Mouse (Mus musculus): ENCODE measurements at regions not wholly inside any gene's neighbourhood (a gene's known extent, or its start where the extent isn't known, plus 50 kb on each side); places are given as distances from the start of the nearest gene placed in this dataset.

DNA sequence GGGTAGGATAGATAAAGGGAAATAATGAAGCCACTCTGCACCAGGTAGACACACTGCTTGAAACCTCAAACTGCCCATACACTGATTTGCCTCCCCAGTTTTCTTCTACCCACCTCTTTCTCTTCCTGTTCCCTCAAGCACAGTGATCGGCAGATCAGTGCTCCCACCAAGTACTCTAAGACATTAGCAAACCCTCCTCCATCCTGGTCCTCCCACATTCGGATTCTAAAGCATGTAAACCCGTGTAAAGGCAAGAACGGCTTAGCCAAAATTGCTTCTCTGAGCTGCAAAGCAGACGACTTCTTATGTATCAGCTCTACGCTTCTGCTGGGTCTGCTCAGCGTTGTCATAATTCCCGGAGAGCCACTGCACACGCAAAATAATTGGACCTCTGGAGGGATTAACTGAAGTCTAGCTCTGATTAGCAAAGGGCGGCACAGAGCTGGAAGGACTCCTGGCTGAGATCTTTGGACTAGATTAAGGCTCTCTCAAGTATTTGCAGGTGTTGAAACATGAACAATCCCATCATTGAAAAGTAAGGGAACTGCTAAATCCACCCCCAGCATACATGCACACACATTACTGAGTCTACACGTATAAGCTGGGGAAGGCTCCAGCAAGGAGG is 67.2 kb downstream of the Mtx3 start:
- no peaks in the 10 kb centered on the region for H3K9me3 ChIP-seq (replicated peaks; ENCODE audit: control insufficient read depth, low read length)
- ATAC-seq (replicated peaks; ENCODE audit: insufficient number of reproducible peaks, low FRiP score, low TSS enrichment), result no peak
- WGBS (ENCODE audit: insufficient replicate concordance), result 81% methylated on average over 11 of the region's 11 CpGs
- H3K27ac ChIP-seq (ENCODE audit: low read depth, low read length), result no peak overlapping the region
- peaks cover 15% of the 10 kb centered on the region for H3K4me1 ChIP-seq (ENCODE audit: control insufficient read depth, insufficient read depth, low read length)
- no peaks in the 10 kb centered on the region for H3K27me3 ChIP-seq (ENCODE audit: control insufficient read depth, insufficient read depth, low read length)
- no peak overlapping the region for H3K4me2 ChIP-seq
- no peak overlapping the region for H3K9ac ChIP-seq (ENCODE audit: low read depth, low read length)
- H3K36me3 ChIP-seq (ENCODE audit: control insufficient read depth, insufficient read depth, low read length), result no peaks in the 10 kb centered on the region
- no peak overlapping the region for H3K4me3 ChIP-seq (ENCODE audit: low read depth, low read length)

GRCm38 (mm10) chr13:92912661-92913060 is 68.1 kb downstream of the Mtx3 start:
- 59% methylated on average over 2 of the region's 2 CpGs for WGBS (ENCODE audit: insufficient replicate concordance)
- H3K4me1 ChIP-seq (ENCODE audit: control insufficient read depth, insufficient read depth, low read length), result peaks cover 7% of the 10 kb centered on the region
- H3K27me3 ChIP-seq (ENCODE audit: control insufficient read depth, insufficient read depth, low read length), result no peaks in the 10 kb centered on the region
- no peaks in the 10 kb centered on the region for H3K36me3 ChIP-seq (ENCODE audit: control insufficient read depth, insufficient read depth, low read length)
- no peak overlapping the region for H3K4me2 ChIP-seq
- no peak overlapping the region for H3K4me3 ChIP-seq (ENCODE audit: low read depth, low read length)
- no peak for ATAC-seq (replicated peaks; ENCODE audit: insufficient number of reproducible peaks, low FRiP score, low TSS enrichment)
- H3K9me3 ChIP-seq (replicated peaks; ENCODE audit: control insufficient read depth, low read length), result no peaks in the 10 kb centered on the region
- no peak overlapping the region for H3K27ac ChIP-seq (ENCODE audit: low read depth, low read length)
- no peak overlapping the region for H3K9ac ChIP-seq (ENCODE audit: low read depth, low read length)

GRCm38 (mm10) chr13:92914631-92915030 is 70.1 kb downstream of the Mtx3 start:
- no peaks in the 10 kb centered on the region; the same call in 1 of the 2 replicates for H3K4me1 ChIP-seq (ENCODE audit: control insufficient read depth, insufficient read depth, low read length)
- no peaks in the 10 kb centered on the region for H3K36me3 ChIP-seq (ENCODE audit: control insufficient read depth, insufficient read depth, low read length)
- H3K9ac ChIP-seq (ENCODE audit: low read depth, low read length), result no peak overlapping the region
- no peak for ATAC-seq (replicated peaks; ENCODE audit: insufficient number of reproducible peaks, low FRiP score, low TSS enrichment)
- no peaks in the 10 kb centered on the region for H3K9me3 ChIP-seq (replicated peaks; ENCODE audit: control insufficient read depth, low read length)
- H3K4me2 ChIP-seq, result no peak overlapping the region
- no peaks in the 10 kb centered on the region for H3K27me3 ChIP-seq (ENCODE audit: control insufficient read depth, insufficient read depth, low read length)
- no peak overlapping the region for H3K4me3 ChIP-seq (ENCODE audit: low read depth, low read length)
- no peak overlapping the region for H3K27ac ChIP-seq (ENCODE audit: low read depth, low read length)
- WGBS (ENCODE audit: insufficient replicate concordance), result 81% methylated on average over 3 of the region's 3 CpGs

DNA sequence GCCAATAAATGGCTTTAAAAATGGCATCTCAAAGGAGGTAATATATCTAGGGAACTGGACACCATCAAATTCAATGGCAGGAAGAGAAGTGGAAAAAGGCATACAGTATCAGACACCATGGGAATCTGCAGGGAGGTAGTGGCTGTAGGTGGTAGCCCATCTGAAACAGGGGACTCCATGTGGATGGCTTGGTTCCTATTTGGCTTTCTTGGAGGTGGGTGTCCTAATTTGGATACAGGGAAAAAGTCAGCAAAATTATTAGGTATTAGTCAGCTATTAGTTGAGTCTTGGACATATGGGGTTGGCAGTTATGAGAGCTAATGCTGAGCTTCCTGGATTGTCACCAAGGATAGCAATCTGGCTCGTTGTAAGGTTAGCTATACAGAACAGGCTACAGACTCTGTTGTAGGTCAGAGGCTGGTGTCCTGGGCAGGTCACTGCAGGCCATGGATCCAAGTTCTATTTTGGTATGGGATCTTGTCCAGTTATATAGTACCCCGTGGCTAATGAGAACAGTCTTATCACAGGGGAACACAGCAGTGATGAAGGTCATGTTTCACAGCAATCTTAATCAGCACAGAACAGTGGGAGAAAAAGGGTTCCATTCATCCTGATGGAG is 70.8 kb downstream of the Mtx3 start:
- Histone ChIP-seq H3K4me3 (ENCODE audit: low read depth, low read length) (no peak overlapping the region), H3K27me3 (ENCODE audit: control insufficient read depth, insufficient read depth, low read length) (no peaks in the 10 kb centered on the region), H3K4me1 (ENCODE audit: control insufficient read depth, insufficient read depth, low read length) (no peaks in the 10 kb centered on the region; the same call in 1 of the 2 replicates), H3K9me3 (replicated peaks; ENCODE audit: control insufficient read depth, low read length) (no peaks in the 10 kb centered on the region), H3K9ac (ENCODE audit: low read depth, low read length) (no peak overlapping the region), H3K27ac (ENCODE audit: low read depth, low read length) (no peak overlapping the region), H3K36me3 (ENCODE audit: control insufficient read depth, insufficient read depth, low read length) (no peaks in the 10 kb centered on the region), H3K4me2 (no peak overlapping the region)
- no peak for ATAC-seq (replicated peaks; ENCODE audit: insufficient number of reproducible peaks, low FRiP score, low TSS enrichment)
- 50% methylated on average over 2 of the region's 2 CpGs for WGBS (ENCODE audit: insufficient replicate concordance)

DNA sequence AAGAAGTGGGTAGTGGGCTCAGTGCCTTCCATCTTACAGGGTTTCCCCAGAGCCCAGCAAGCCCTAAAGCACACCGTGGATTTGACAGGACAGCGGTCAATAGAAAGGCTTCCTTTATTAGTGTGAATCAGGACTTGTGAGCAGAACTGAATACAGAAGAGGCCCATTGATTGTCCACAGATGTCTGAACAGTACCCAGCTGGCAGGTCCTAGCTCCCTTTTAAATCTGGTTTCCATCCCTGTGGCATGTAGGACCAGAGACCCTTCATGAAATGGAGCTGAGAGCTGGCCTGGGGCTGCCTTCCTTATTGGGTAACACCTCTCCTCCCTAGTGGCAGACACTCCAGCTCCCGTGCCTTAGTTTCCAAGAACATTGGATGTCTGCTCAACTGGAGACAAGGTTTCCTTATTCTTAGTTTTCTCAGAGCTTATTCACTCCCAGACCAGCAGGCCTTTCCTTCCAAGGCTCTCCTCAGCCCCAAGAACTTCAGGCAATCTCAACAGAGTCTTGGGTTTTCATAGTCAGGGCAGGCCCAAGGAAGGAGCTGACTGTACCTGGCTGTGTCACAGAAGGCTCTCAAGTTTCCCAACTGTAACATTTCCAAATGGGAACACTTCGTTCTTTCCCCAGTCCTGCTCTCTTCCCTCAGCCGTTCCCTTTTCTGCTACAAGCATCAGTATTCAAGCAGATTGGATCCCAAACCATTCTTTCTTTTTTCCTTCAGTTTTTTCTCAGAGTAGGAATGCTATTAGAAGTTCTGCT is 71.6 kb downstream of the Mtx3 start:
- Histone ChIP-seq H3K4me2 (no peak overlapping the region), H3K27me3 (ENCODE audit: control insufficient read depth, insufficient read depth, low read length) (no peaks in the 10 kb centered on the region), H3K27ac (ENCODE audit: low read depth, low read length) (no peak overlapping the region), H3K9ac (ENCODE audit: low read depth, low read length) (no peak overlapping the region), H3K4me1 (ENCODE audit: control insufficient read depth, insufficient read depth, low read length) (no peaks in the 10 kb centered on the region; the same call in 1 of the 2 replicates), H3K9me3 (replicated peaks; ENCODE audit: control insufficient read depth, low read length) (no peaks in the 10 kb centered on the region), H3K4me3 (ENCODE audit: low read depth, low read length) (no peak overlapping the region), H3K36me3 (ENCODE audit: control insufficient read depth, insufficient read depth, low read length) (no peaks in the 10 kb centered on the region)
- ATAC-seq (replicated peaks; ENCODE audit: insufficient number of reproducible peaks, low FRiP score, low TSS enrichment), result no peak
- 83% methylated on average over 5 of the region's 5 CpGs for WGBS (ENCODE audit: insufficient replicate concordance)

- no peak for ATAC-seq (replicated peaks; ENCODE audit: insufficient number of reproducible peaks, low FRiP score, low TSS enrichment)
- 71% methylated on average over 2 of the region's 2 CpGs for WGBS (ENCODE audit: insufficient replicate concordance)
- Histone ChIP-seq H3K36me3 (ENCODE audit: control insufficient read depth, insufficient read depth, low read length) (no peaks in the 10 kb centered on the region), H3K4me1 (ENCODE audit: control insufficient read depth, insufficient read depth, low read length) (no peaks in the 10 kb centered on the region; the same call in 1 of the 2 replicates), H3K9ac (ENCODE audit: low read depth, low read length) (no peak overlapping the region), H3K27me3 (ENCODE audit: control insufficient read depth, insufficient read depth, low read length) (no peaks in the 10 kb centered on the region), H3K4me2 (no peak overlapping the region), H3K27ac (ENCODE audit: low read depth, low read length) (no peak overlapping the region), H3K9me3 (replicated peaks; ENCODE audit: control insufficient read depth, low read length) (0 out of 2 replicates have a peak, but pooled peaks cover 4% of the 10 kb centered on the region), H3K4me3 (ENCODE audit: low read depth, low read length) (no peak overlapping the region)
These were observed 75.3 kb downstream of the Mtx3 start for GRCm38 (mm10) chr13:92919882-92920281.

GRCm38 (mm10) chr13:92921936-92922335 is 77.4 kb downstream of the Mtx3 start:
- Histone ChIP-seq H3K4me3 (ENCODE audit: low read depth, low read length) (no peak overlapping the region), H3K27me3 (ENCODE audit: control insufficient read depth, insufficient read depth, low read length) (no peaks in the 10 kb centered on the region), H3K4me1 (ENCODE audit: control insufficient read depth, insufficient read depth, low read length) (no peaks in the 10 kb centered on the region), H3K27ac (ENCODE audit: low read depth, low read length) (no peak overlapping the region), H3K36me3 (ENCODE audit: control insufficient read depth, insufficient read depth, low read length) (no peaks in the 10 kb centered on the region), H3K9ac (ENCODE audit: low read depth, low read length) (no peak overlapping the region), H3K9me3 (replicated peaks; ENCODE audit: control insufficient read depth, low read length) (0 out of 2 replicates have a peak, but pooled peaks cover 4% of the 10 kb centered on the region), H3K4me2 (no peak overlapping the region)
- ATAC-seq (replicated peaks; ENCODE audit: insufficient number of reproducible peaks, low FRiP score, low TSS enrichment), result no peak
- 92% methylated on average over 3 of the region's 3 CpGs for WGBS (ENCODE audit: insufficient replicate concordance)

DNA sequence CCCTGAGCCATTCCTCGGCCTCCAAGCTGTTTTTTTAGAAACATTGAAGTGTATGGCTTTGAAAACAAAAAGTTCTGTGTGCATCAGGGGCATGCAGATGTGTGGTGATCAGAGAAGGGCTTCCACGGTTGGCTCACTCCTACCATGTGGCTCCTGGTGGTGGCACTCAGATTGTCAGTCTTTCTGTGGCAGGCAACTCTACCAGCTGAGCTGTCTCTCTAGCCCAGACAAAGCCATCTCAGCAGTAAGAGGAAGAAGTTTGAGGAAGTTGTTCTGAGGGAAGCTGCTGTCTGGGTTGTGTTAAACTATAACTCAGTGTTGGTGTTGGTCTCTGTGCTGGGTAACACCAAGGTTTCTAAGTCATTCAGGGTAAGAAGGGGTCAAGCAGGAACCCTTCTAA is 78.9 kb downstream of the Mtx3 start:
- Histone ChIP-seq H3K27ac (ENCODE audit: low read depth, low read length) (no peak overlapping the region), H3K4me1 (ENCODE audit: control insufficient read depth, insufficient read depth, low read length) (peaks cover 2% of the 10 kb centered on the region), H3K27me3 (ENCODE audit: control insufficient read depth, insufficient read depth, low read length) (no peaks in the 10 kb centered on the region), H3K9ac (ENCODE audit: low read depth, low read length) (no peak overlapping the region), H3K4me3 (ENCODE audit: low read depth, low read length) (no peak overlapping the region), H3K4me2 (no peak overlapping the region), H3K36me3 (ENCODE audit: control insufficient read depth, insufficient read depth, low read length) (no peaks in the 10 kb centered on the region), H3K9me3 (replicated peaks; ENCODE audit: control insufficient read depth, low read length) (0 out of 2 replicates have a peak, but pooled peaks cover 4% of the 10 kb centered on the region)
- 66% methylated on average over 2 of the region's 2 CpGs for WGBS (ENCODE audit: insufficient replicate concordance)
- no peak for ATAC-seq (replicated peaks; ENCODE audit: insufficient number of reproducible peaks, low FRiP score, low TSS enrichment)
